Mouse (Mus musculus) lung, postnatal 25 days (tissue): ENCODE measurements at regions not wholly inside any gene's neighbourhood (a gene's known extent, or its start where the extent isn't known, plus 50 kb on each side); places are given as distances from the start of the nearest gene placed in this dataset.

ENCODE experiments used
- DNase-seq: peaks from one replicate; pipeline ENCODE4 v3.0.0; 2022; ENCODE audit warnings: low spot score

DNA sequence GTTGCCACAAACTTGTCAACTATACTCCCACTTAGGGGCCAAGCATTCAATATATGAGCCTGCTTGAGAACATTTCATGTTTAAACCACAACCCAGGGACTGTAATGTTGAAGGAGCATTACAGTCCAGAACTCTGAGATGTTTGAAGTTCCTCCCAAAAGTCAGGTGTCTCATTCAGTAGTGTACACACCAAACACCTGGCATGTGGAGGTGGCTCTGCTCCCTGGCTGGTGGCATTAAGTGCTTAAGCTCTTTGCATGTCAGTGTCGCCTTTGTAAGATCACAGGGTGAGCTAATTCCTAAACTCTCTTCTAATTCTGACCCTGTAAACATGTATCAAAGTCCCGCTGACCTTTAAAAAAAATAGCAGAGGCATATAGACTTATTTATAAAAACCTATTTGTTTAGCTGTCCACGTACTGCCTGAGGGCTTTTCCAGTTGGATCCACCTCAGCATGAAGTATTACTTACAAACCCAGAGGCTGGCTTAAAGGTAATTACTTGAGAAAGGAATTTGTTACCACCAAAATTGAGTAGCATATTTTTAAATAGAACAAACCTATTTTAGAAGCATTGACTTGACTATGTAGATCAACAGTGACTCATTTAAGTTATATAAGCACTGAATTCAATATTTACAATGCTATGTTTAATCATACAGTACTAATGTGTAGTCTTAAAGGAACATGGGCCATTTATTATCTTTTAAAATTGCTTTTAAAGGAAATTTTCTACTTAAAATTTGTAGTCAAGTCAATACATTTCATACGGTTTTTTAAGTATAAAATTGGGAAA is 276.3 kb upstream of the Fermt1 start:
- DNase-seq: no peak

DNA sequence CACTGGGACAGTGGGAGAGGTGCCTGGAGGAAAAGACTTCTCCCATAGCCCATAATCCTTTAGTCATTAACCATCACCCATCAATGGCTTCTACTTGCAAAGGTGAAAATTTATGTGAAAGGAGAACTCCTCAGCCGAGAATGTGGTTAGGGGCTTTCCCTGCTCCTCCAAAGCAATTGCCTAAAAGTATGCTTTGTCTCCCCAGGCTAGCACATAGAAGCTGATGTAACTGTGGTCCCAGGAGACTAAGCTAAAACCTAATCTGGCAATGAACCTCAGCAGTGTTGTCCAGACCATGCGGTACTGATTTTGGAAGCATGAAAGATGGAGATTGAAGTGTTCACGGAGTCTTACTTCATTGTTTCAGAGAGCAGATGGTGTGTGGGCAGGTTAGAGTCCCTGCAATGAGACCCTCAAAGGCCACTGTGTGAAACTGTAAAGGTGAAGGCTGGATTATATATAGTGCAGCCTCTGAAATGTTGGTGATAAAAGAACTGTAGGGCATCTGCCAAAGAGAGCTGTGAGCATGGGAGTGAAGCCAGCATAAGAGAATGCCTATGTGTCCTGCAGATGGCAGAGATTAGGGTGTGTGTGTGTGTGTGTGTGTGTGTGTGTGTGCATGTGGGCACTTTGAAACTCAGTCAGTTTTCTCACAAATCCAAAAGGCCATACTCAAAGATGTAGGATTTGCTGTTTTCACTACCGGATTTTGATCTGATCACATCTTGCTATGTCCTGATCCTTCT is 289.6 kb upstream of the Fermt1 start:
- DNase-seq: no peak

GRCm38 (mm10) chr2:133252131-133252530 is 299.8 kb upstream of the Bmp2 start:
- DNase-seq: no peak

DNA sequence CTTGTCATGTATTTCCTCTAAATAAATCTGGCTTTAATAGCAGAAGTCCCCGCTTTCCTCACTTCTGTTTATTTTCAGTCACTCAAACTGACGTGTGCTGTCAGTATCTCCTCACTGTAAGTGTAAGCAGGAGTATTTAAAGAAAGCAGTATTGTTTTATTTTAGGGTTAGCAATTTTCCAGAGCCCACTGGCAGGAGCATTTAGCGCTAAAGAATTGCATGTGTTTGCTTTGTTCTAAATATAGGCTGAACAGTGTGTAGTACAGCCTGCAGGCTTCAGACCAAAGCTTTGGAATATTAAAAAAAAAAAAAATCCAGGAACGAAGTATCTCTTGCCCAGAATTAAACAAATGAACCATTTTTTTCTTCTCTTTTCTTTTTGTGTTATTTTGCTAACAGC is 277.5 kb upstream of the Bmp2 start:
- no peak for DNase-seq

DNA sequence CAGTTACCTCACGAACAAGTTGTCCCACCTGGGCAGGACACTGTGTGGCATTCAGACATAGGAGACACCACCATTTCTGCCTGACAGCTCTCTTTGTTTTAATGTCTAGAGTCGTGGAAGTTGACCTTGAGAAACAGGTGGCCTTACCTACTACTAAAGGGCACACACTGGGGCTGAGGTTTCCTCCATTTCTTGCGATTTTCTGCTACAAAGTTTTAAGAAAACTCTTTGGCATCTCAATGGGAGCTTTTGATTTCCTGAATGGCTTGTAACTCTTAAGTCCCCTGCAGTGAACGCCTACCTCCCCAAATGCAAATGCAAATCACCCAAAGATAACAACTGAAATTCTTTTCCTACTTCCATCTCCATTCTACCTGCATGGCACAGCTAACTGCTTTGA is 273.4 kb upstream of the Bmp2 start:
- DNase-seq: no peak

- no peak for DNase-seq
Measured at GRCm38 (mm10) chr2:133279275-133279674, 272.7 kb upstream of the Bmp2 start.

DNA sequence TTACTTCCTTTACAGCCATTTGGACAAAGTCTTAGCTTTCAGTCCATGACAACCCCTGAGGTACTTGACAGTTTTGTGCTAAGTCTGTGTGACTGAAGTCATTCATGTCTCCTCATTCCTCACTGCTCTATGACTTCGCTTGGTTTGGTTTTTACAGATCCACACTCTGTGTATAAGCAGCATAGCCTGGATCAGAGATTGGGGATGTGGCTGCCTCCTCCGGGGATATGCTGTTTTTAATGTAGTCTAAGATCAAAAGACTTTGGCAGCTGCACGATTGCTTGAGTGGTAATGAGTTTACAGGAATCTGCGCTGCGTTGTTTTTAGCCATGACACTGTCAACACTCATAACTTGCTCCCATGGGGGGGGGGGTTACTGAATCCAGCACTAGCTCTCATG is 269.3 kb upstream of the Bmp2 start:
- DNase-seq: no peak

DNA sequence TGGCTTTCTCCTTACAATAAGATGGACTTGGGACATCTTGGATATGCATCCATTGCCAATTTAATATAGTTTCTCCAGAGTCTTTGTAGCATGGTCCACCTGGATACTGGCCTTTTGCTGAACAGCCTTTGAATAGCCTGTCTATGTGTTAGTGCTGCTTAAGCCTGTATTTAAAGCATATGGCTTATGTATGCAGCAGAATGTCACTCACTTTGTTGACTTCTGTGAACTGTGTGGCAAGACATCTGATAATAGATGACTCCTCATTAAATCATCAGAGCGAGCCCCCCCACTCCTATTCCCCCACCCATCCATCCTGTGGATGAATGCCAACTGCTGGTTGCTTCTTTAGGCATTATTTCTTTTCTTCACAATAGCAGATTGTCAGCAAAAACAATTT is 268.2 kb upstream of the Bmp2 start:
- DNase-seq: no peak

DNA sequence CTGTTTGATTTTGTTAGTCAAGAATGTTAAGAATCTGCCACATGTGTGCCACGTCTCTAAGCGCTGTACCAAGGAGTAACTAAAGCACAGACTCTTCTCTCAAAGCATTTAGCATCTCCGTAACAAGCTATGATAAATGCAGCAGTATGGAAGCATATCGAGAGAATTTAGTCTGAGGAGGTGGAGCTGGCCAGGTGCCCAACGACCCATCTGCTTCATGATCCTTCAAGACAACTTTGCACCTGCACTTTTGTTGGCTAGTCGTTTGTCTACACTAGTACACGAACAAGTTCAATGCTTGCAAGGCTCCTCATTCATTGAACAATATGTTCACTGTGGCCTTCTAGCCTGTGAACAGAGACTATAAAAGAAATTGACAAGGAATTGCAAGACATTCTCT is 257.8 kb upstream of the Bmp2 start:
- DNase-seq: no peak

DNA sequence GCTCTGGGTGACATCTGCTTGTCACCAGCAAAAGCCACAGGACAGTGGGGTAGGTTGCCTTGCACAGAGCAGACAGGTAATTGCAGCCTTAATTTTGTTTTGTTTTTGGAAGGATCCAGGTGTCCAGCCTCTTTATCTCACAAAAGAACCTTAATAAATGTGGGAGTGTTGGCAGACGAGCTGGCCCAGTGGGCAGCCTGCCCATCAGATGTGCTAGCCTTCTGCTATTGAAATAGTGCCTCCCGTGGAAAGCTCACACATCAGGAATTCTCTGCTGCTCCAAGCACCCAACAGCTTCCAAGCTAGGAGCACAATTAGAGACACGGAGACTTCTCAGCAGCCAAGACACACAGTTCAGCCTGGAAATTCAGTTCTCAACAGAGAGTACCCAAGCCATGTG is 246.0 kb upstream of the Bmp2 start:
- no peak for DNase-seq

DNA sequence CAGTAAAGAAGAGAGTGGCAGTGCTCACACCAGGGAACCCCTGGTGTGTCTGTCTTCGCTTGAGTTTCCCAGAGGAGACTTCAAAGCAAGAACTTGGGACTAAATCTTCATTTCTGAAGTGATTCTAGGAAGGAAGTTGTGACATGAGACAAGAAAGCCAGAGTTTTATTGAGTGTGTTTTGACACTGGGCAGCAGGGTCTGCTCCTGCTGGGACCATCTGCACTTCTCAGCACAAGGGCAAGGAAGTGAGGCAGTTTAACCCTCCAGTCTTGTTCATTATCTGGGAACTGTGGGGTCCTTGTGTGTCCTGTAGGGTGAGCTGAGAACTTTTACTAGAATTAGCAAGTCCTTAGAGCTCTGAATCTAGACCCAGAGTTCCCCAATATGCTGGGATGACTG is 241.0 kb upstream of the Bmp2 start:
- no peak for DNase-seq

DNA sequence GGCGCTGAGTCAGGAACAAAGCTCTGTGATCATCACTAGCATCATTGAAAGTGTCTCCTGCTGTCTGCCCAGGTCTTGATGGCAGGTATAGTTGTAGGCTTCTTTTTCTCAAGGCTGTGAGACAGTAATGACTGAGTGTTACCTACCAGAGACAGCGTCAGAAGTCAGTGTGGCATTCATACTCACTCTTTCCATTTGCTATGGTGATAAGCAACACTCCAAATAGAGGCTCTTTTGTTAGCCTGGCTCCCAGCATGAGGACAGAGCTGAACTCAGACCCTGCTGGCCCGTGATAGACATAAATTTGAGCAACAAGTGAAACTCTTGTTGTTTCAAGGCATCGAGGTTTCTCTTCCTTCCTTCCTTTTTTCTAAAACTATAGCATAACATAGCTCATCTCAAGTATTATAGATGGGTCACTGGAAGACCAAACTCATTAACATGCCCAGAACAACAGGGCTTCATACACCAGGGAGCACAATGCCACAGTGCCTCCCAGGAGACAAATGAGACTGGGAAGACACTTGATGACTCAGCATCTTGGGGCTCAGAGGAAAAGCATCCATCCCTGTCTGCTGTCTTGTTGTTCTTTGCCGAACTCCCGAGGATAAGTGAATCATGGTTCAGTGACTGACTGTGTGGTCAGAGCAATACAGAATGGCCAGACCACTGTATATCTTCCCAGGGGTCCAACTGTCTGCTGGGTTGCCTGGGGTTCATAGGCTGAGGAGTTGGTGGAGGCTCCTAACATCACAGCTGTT is 225.5 kb upstream of the Bmp2 start:
- DNase-seq: no peak

DNA sequence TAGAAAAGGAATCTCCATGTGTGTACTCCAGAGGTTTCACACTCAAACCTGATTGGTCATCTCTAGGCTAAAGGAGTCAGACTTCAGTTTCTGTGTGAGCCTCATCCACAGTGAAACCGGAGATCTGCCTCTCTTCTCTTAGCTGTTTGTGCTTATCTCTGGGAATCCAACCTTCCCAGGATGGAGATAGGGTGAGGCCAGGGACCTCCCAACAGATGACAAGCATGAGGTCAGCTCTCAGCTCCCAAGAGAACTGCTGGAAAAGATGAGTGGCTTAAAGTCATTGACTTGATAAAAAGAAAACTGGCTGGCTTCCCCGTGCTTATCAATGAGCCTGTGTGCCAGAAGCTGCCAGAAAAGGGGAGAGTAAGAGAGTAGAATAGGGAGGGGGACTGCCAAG is 224.3 kb upstream of the Bmp2 start:
- no peak for DNase-seq

DNA sequence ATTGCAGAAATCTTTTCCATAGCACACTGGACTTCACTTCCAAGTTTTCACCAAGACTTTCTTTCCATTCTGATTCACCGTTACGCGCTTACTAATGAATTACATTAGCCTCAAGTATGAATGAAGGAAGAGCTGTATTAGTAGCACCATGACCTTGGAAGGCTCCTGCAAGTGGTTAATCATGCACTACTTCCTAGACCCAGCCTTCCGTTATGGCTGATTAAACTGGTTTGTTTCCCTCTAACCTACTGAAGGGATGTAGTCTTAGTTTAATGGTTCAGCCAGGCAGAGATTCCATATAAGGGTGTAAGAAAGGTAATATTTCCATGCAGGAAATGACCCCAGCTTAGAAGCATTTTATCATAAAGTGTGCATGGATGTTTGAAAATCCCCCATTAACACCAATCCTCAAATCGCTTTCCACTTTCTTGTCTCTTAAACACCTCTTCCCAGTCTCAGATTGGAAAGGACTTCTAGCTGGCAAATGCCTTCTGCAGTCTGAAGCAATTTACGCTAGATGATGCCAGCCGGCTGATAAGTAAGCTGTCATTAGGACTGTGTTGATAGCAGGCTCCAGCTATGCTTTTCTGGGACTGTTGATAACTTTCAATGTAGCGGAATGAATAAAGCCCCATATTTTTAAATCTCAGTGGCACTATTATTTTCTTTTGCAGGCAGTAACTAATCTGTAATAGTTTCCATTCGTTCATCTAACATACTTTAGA is 215.6 kb upstream of the Bmp2 start:
- no peak for DNase-seq

- no peak for DNase-seq
Measured at GRCm38 (mm10) chr2:133338150-133338549, 213.8 kb upstream of the Bmp2 start.

DNA sequence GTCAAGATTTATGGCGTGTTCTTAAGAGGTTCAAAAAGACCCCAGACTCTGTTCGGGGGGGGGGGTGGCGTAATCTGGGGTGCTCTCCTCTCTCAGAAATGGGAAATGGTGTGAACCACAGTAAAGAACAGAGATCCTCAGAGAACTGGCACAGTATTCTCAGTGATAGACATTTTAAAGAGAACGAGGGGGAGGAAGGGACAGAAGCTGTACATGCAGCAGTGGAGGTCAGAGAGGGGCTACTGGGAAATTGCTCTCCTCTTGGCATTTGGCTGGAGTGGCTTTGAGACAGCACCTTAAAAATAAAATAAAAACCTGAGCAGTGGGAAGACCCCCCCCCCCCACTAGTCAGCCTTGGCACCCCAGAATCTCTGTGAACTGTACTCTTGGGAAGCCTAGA is 210.6 kb upstream of the Bmp2 start:
- no peak for DNase-seq

GRCm38 (mm10) chr2:133345964-133346788 is 205.8 kb upstream of the Bmp2 start:
- no peak for DNase-seq

DNA sequence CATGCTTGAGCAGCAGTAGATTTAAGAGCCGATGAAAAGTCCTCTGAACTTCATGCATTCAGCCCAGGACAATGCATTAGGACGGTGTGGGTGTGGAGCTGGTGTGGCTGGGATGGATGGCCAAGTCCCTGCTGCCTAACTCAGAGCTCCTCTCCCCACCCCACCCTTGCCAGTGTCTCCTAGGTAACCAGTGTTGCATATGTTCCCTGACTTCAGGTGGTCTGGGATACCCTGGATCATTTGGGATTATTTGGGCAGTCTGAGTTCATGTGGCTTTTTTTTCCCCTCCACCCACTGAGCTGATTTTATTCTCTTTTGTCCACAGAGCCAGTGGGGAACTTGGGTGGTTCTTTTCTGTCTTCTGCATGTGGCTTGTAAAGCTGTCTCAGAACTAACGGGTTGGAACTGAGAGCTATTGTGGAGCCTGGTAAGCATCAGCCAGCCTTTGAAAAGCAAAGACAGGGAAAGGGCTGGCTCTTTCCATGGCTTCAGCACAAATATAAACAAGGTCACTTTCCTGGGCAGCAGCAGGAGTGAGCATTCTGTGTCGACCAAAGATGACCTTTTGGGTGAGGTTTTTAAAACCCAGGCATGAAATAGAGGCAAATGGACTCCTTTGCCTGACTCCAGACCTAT is 205.1 kb upstream of the Bmp2 start:
- no peak for DNase-seq

GRCm38 (mm10) chr2:133351306-133351705 is 200.7 kb upstream of the Bmp2 start:
- no peak for DNase-seq

DNA sequence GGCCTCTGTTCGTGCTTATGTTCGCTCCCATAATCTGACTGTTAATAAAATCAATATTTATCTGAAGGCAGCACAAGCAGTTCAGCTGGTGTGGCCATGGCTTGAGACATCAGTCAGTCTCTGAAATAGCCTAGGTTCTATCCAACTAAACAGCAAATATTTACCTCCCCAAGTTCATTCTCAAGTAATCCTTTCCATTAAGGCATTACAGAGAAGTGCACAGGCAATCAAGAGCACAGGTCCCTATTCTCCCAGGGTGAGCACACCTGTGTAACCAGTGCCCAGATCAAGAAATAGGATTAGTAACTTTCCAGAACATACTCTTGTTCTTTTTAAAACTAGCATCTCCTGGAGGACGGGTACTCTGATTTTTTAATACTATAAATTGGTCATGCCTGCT is 199.2 kb upstream of the Bmp2 start:
- DNase-seq: no peak
